In genomic region chr11:89970726-89971125, GRCm38 (mm10) we compare ENCODE assay signal across 22 mouse cellular contexts. TPM values are rescaled to one million over a fixed set of nuclear protein-coding genes. Genes with fewer than 3 reads are reported as not detected.
DNase-seq lines count a peak whose midpoint lies in the region; ATAC-seq lines count a peak whose summit lies in the region.
"Had no signal": no experiment of that assay in that cellular context is flagged by ENCODE, and none has a peak within 500 bp of the region (broad histone marks: within the 10 kb centered on the region; RNA-seq: fewer than 3 reads in every experiment).

No protein-coding gene starts in this region.

- H3K4me2 ChIP-seq in limb, embryonic 11.5 days (ENCODE audit: low read depth, severe bottlenecking), result no peak overlapping the region
- H3K4me2 ChIP-seq in limb, embryonic 12.5 days, result no peak overlapping the region
- H3K4me2 ChIP-seq: embryonic facial prominence, embryonic 15.5 days; forebrain, embryonic 15.5 days; heart, embryonic 13.5 days; hindbrain, embryonic 15.5 days had no signal

- 55% methylated on average over 4 of the region's 4 CpGs for WGBS in limb, embryonic 11.5 days
- 71% methylated on average over 4 of the region's 4 CpGs for WGBS in limb, embryonic 10.5 days
- 54% methylated on average over 4 of the region's 4 CpGs for whole genome bisulfite sequencing in limb, embryonic 12.5 days

- no peaks in the 10 kb centered on the region for H3K4me1 ChIP-seq in limb, embryonic 11.5 days (ENCODE audit: control insufficient read depth, insufficient read depth, low read length)
- 0 out of 2 replicates have a peak, but pooled peaks cover 2% of the 10 kb centered on the region for H3K4me1 ChIP-seq in limb, embryonic 10.5 days
- H3K4me1 ChIP-seq in limb, embryonic 12.5 days (replicated peaks), result no peaks in the 10 kb centered on the region; the same call in 1 of the 2 replicates
- H3K4me1 ChIP-seq: embryonic facial prominence, embryonic 15.5 days; heart, embryonic 13.5 days had no signal

- H3K27me3 ChIP-seq in limb, embryonic 11.5 days (ENCODE audit: control insufficient read depth, insufficient read depth, low read length), result no peaks in the 10 kb centered on the region
- H3K27me3 ChIP-seq in limb, embryonic 10.5 days (ENCODE audit: low read depth, poor library complexity, severe bottlenecking), result no peaks in the 10 kb centered on the region
- H3K27me3 ChIP-seq in limb, embryonic 12.5 days, result no peaks in the 10 kb centered on the region
- H3K27me3 ChIP-seq: embryonic facial prominence, embryonic 15.5 days; forebrain, embryonic 15.5 days; hindbrain, embryonic 15.5 days had no signal

- 0 out of 2 replicates have a peak, but pooled peaks have one; percentile 47 for ATAC-seq in limb, embryonic 11.5 days (ENCODE audit: insufficient number of reproducible peaks, low FRiP score, low TSS enrichment, low read depth)
- no peak for ATAC-seq in limb, embryonic 12.5 days (ENCODE audit: insufficient number of reproducible peaks, insufficient read depth, low FRiP score, low TSS enrichment, low read depth)
- ATAC-seq: activated CD4-positive, CD25-positive, alpha-beta regulatory T cell, adult 4 months; CD4-positive, CD25-positive, alpha-beta regulatory T cell, adult 4 months; forebrain, embryonic 15.5 days had no signal

- DNase-seq in embryo, embryonic 10.5 days (ENCODE audit: low spot score), result peak; percentile 22
- no peak for DNase-seq in embryo, embryonic 9.5 days (ENCODE audit: extremely low spot score)
- DNase-seq in limb, embryonic 11.5 days (ENCODE audit: low spot score), result no peak
- DNase-seq in limb, embryonic 10.5 days (ENCODE audit: low spot score), result no peak
- peak; percentile 70 for DNase-seq in Muller cell, postnatal 12 days (ENCODE audit: inconsistent ontology term)
- no peak for DNase-seq in spleen, postnatal 10 days (ENCODE audit: low spot score in 2 of 2)
- DNase-seq: adrenal gland, postnatal 14 days; B cell, adult 2 months; cerebellum, adult 18-20 months; cerebellum, adult 9-11 months; cerebellum, postnatal 36 days; gastrocnemius, postnatal 14 days had no signal

- no peak overlapping the region for H3K9ac ChIP-seq in limb, embryonic 11.5 days (ENCODE audit: low read length)
- no peak overlapping the region for H3K9ac ChIP-seq in limb, embryonic 12.5 days (replicated peaks)
- H3K9ac ChIP-seq: embryonic facial prominence, embryonic 15.5 days; forebrain, embryonic 15.5 days; heart, embryonic 13.5 days; hindbrain, embryonic 15.5 days had no signal

- H3K27ac ChIP-seq in limb, embryonic 11.5 days (replicated peaks; ENCODE audit: low read depth, low read length), result no peak overlapping the region
- H3K27ac ChIP-seq in limb, embryonic 10.5 days, result no peak overlapping the region; the same call in 1 of the 2 replicates
- peak overlapping the region; percentile 53; the same call in 1 of the 2 replicates for H3K27ac ChIP-seq in limb, embryonic 12.5 days
- H3K27ac ChIP-seq: embryonic facial prominence, embryonic 15.5 days; forebrain, embryonic 15.5 days; heart, embryonic 13.5 days; hindbrain, embryonic 15.5 days had no signal

- H3K36me3 ChIP-seq in limb, embryonic 11.5 days (ENCODE audit: control insufficient read depth, insufficient read depth, low read length), result no peaks in the 10 kb centered on the region
- no peaks in the 10 kb centered on the region for H3K36me3 ChIP-seq in limb, embryonic 10.5 days
- H3K36me3 ChIP-seq in limb, embryonic 12.5 days, result no peaks in the 10 kb centered on the region
- H3K36me3 ChIP-seq: embryonic facial prominence, embryonic 15.5 days; forebrain, embryonic 15.5 days; G1E; heart, embryonic 13.5 days; hindbrain, embryonic 15.5 days had no signal

- no peaks in the 10 kb centered on the region for H3K9me3 ChIP-seq in limb, embryonic 11.5 days (ENCODE audit: control insufficient read depth, low read length)
- H3K9me3 ChIP-seq in limb, embryonic 10.5 days (replicated peaks), result no peaks in the 10 kb centered on the region
- no peaks in the 10 kb centered on the region for H3K9me3 ChIP-seq in limb, embryonic 12.5 days
- H3K9me3 ChIP-seq: embryonic facial prominence, embryonic 15.5 days; forebrain, embryonic 15.5 days; G1E; heart, embryonic 13.5 days; hindbrain, embryonic 15.5 days had no signal

- H3K4me3 ChIP-seq in limb, embryonic 11.5 days (ENCODE audit: low read depth, low read length), result no peak overlapping the region
- no peak overlapping the region for H3K4me3 ChIP-seq in limb, embryonic 10.5 days
- no peak overlapping the region for H3K4me3 ChIP-seq in limb, embryonic 12.5 days (replicated peaks)
- H3K4me3 ChIP-seq: embryonic facial prominence, embryonic 15.5 days; erythroblast, embryonic 14.5 days; forebrain, embryonic 15.5 days; heart, embryonic 13.5 days; hindbrain, embryonic 15.5 days had no signal

RNA-seq across cellular contexts. Expression of gene Pctp, which starts 32.0 kb away (rescaled TPM):
- polyA plus RNA-seq in limb, embryonic 11.5 days (2014; fragmentation: Nextera tagmentation; extraction: Ambion mirVana), result 11.1 and 14.8 TPM in 2 replicates
- 21.9 and 24.5 TPM in 2 replicates for polyA plus RNA-seq in limb, embryonic 10.5 days (2016; fragmentation: Nextera tagmentation; extraction: Ambion mirVana)
- 10.9 and 12.3 TPM in 2 replicates for polyA plus RNA-seq in limb, embryonic 12.5 days (2016; fragmentation: Nextera tagmentation; extraction: Ambion mirVana)

RNA-seq across cellular contexts. Expression of gene Tmem100, which starts 59.4 kb away (rescaled TPM):
- 8.2 and 8.6 TPM in 2 replicates for polyA plus RNA-seq in limb, embryonic 11.5 days (2014; fragmentation: Nextera tagmentation; extraction: Ambion mirVana)
- polyA plus RNA-seq in limb, embryonic 10.5 days (2016; fragmentation: Nextera tagmentation; extraction: Ambion mirVana), result 7.1 and 8.7 TPM in 2 replicates
- polyA plus RNA-seq in limb, embryonic 12.5 days (2016; fragmentation: Nextera tagmentation; extraction: Ambion mirVana), result 7.2 and 8.4 TPM in 2 replicates
- polyA plus RNA-seq: activated CD4-positive, CD25-positive, alpha-beta regulatory T cell, adult 4 months; CD4-positive, CD25-positive, alpha-beta regulatory T cell, adult 4 months; erythroblast, embryonic 14.5 days; Patski had no signal

Comparison
In these comparisons a context has a peak if more than half of its experiments do, and no peak if none do; other contexts are left out.
1. DNase-seq: peak in embryo, embryonic 10.5 days (single experiment) and Muller cell, postnatal 12 days (single experiment); none in embryo, embryonic 9.5 days (single experiment), limb, embryonic 11.5 days (single experiment), limb, embryonic 10.5 days (single experiment) and spleen, postnatal 10 days (0 of 2).